19 mouse cellular contexts compared by ENCODE assay signal in genomic region chr6:115811606-115812005, GRCm38 (mm10). TPM values are rescaled to one million over a fixed set of nuclear protein-coding genes. Genes with fewer than 3 reads are reported as not detected.
"Had no signal": no experiment of that assay in that cellular context is flagged by ENCODE, and none has a peak within 500 bp of the region (broad histone marks: within the 10 kb centered on the region; RNA-seq: fewer than 3 reads in every experiment).

No protein-coding gene starts in this region.

- H3K36me3 ChIP-seq: midbrain, embryonic 15.5 days had no signal

- H3K9ac ChIP-seq: liver, postnatal 0 days; lung, embryonic 15.5 days; midbrain, embryonic 13.5 days; midbrain, embryonic 15.5 days; neural tube, embryonic 12.5 days; stomach, embryonic 15.5 days had no signal

- ATAC-seq: liver, postnatal 0 days; lung, postnatal 0 days; midbrain, embryonic 13.5 days; midbrain, embryonic 15.5 days had no signal

- H3K9me3 ChIP-seq: lung, embryonic 15.5 days; megakaryocyte, embryonic 14.5 days; midbrain, embryonic 13.5 days; midbrain, embryonic 15.5 days; neural tube, embryonic 12.5 days; stomach, embryonic 15.5 days had no signal

- H3K27ac ChIP-seq: lung, embryonic 15.5 days; macrophage; midbrain, embryonic 13.5 days; midbrain, embryonic 15.5 days; neural tube, embryonic 12.5 days; stomach, embryonic 15.5 days; stomach, postnatal 0 days had no signal

- DNase-seq: liver, postnatal 0 days; lung, adult 2 months; lung, postnatal 14 days; lung, postnatal 36 days; right cerebral cortex, postnatal 14 days; thymus, adult 2 months; thymus, postnatal 25 days; thymus, postnatal 4 days had no signal

- H3K27me3 ChIP-seq: lung, embryonic 15.5 days; megakaryocyte, embryonic 14.5 days; midbrain, embryonic 13.5 days; midbrain, embryonic 15.5 days; neural tube, embryonic 12.5 days; stomach, embryonic 15.5 days had no signal

- H3K4me2 ChIP-seq: lung, embryonic 15.5 days; midbrain, embryonic 11.5 days; midbrain, embryonic 13.5 days; midbrain, embryonic 15.5 days; neural tube, embryonic 12.5 days; stomach, embryonic 15.5 days had no signal

- H3K4me3 ChIP-seq: lung, embryonic 15.5 days; megakaryocyte, embryonic 14.5 days; midbrain, embryonic 13.5 days; midbrain, embryonic 15.5 days; neural tube, embryonic 12.5 days; stomach, embryonic 15.5 days had no signal

RNA-seq across cellular contexts. Expression of gene Efcab12, which starts 26.6 kb away (rescaled TPM):
- total RNA-seq: monocyte, adult 5-6 weeks had no signal
- polyA plus RNA-seq: liver, postnatal 0 days had no signal
